Mouse (Mus musculus) natural killer cell, adult 2 months (primary cell): Measurements from ENCODE around the gene Arhgap23.

Experiments
- DNase-seq, 2 experiments: peaks; one replicate each; pipeline ENCODE4 v3.0.0; 2022; ENCODE audit warnings: low spot score in 2 of 2

Arhgap23 gene

DNA sequence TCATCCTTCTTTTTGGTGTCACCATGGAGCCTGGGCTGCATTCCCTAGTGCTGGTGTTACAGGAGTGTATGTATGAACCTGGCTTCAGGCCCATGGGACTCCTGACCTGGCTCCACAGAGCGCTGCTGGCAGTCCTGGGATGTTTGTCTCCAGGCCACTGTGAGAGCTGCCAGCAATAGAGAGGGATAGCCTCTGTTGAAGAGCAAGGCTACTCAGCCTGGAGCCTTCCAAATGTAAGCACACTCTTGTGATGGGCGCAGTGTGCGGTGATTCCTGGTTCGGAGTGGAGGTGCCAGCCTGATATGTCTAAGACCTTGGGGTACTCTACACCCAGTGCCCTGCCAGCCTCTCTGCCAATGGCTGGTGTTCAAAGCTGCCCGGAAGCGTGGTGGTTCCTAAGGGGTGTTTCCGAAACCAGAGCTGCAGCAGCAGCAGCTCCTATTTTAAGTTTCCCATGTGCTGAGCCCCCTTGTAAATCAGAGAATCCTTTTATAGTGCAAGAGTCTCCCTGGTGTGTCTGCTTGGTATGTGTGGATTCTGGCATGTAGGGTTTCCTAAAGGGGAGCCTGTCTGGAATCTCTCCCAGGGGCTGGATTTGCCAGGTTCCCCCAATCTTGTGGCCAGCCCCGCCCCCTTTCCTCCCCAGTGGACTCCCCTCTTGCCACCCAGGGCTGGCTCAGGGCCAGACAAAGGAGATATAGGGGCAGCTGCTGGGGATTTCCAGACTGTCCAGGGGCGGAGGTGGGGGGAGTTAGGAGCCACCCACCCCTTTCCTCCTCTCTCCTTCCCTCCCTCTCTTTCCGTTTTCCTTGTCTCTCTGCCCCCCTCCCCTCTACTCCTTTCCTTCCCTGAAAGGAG, 9.0 kb upstream of the Arhgap23 start:
- no peak for DNase-seq

GRCm38 (mm10) chr11:97407456-97407855, 7.9 kb upstream of the Arhgap23 start:
- DNase-seq: no peak

DNA sequence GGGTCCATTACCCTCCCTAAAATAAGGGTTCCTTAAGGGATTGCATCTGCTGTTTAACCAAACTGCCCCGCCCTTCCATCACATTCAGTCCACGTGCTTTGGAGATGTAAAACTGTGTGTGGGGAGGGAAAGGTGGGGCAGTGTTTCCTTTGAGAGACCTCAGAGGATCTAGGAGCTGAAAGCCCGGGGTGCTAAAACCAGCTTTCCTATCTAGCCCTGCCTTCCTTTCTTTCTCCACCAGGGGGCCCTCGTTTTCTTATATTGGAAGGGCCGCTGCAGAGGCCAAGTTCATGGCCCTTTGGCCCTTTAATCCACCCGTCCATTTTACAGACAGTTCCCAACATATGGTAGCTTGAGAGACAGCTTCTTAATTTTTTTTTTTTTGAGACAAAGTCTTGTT, 7.2 kb upstream of the Arhgap23 start:
- DNase-seq: peak; percentile 71 to 77

- DNase-seq: no peak
Observed at GRCm38 (mm10) chr11:97410958-97411357, 4.4 kb upstream of the Arhgap23 start.

DNA sequence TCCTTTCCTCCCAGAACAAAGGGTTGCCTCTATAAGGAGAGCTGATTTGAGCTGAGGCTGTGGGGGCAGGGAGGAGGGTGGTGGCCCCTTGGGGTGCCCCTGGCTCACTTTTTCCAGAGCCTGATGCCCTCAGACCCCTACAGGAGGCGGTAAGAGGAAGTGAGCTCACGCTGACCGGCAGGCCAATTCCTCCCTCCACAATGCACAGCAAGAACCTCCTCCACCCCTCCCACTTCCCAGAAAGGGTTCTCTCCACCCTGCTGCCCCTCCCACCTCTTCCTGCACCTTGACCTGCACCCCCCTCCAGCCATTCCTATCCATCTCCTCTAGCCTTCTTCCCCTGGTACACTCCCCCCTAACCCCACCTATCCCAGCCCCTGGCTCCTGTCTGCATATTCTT, 3.2 kb upstream of the Arhgap23 start:
- DNase-seq: no peak

- no peak for DNase-seq
Observed at GRCm38 (mm10) chr11:97412808-97413347, 2.5 kb upstream of the Arhgap23 start.

DNA sequence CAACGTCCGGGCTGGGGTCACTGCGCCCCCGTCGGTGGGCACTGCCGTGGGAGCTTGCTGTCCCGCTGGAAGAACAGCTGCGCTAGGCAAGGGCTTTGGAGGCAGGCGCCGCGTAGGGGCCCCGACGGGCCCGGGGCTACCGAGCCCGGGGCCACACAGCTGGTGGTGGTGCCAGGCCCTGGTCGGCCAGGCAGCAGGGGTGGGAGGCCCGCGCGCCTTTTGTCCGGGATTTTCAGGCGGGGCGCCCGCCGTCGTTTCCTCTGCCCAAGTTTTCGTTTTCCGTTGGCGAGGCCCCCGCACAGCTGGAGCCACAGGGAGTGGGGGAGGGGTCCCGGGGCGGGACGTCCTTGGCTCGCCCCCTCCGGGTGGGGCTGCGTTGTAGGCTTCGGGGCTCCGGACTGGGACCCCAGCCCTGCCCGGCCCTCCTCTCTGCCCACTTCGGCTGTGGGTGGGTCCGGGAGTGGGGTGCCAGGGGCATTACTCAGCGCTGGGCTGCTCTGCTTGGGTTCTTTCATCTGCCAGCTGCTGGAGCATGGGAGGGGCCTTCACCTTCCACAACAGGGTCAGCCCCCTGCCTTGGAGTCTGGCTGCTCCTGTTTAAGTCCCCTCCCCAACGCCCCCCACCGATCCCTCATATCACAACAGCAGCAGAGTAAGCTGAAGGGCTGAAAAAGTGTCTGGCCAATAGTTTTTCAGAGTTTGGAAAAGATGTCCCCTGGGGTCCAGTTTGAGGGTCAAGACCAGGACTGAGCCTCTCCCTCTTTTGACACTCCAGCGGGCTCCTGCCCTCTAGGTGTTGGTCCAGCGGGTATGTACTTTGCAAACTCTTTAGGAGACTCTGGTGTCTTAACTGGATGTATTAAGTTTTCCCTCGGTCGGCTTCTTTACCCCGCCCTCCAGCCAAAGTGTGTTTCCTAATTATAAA, 641 bp downstream of the Arhgap23 start:
- DNase-seq: no peak

GRCm38 (mm10) chr11:97416637-97417035, 1.3 kb downstream of the Arhgap23 start:
- DNase-seq: no peak

DNA sequence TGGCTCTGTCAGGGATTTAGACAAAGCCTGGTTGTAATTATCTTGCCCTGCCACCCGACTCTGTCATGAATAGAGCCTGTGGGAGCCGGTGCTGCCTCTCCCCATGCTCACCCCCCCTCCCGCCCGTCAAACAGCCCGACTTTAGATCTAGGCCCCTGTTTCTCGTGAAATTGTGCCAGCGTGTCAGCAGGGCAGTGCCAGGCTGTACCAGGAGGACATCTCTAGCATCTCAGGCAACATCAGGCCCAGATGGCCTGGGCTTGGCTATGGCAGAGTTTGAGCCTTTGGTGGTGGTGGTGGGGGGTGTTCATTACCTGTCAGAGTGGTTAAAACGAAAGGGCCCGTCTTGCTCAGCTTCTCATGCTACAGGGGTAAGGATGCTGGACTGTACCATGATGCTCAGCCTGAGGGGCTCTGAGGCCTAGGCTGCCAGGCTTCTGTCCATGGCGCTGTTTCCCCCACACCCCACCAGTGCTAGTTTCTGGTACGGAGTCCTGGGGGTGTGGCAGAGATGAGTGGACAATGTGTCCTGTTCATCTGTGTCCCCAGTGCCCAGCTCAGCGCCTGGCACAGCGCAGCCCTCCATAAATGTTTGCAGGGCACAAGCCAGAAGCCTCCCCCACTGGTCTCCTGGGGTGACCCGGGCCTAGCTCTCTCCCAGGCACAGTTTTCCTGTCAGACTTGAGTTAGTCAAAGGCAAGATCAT, 3.7 kb downstream of the Arhgap23 start:
- DNase-seq: no peak

DNA sequence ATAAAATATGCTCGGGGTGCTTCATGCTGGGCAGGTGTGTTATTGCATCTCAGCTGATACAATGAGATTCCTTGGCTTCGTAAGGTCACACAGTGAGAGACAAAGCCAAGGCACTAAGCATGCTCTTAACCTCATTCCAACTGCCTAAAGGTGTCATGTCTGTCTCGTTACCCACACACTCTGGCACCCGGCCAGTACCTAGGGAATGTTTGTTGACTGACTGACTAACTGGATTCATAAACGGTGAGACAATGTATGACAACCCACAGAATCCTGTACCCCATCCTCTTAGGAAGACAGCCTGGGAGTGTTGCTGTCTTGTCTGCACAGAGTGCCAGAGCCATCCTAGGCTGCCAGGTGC, 4.2 kb downstream of the Arhgap23 start:
- no peak for DNase-seq

DNA sequence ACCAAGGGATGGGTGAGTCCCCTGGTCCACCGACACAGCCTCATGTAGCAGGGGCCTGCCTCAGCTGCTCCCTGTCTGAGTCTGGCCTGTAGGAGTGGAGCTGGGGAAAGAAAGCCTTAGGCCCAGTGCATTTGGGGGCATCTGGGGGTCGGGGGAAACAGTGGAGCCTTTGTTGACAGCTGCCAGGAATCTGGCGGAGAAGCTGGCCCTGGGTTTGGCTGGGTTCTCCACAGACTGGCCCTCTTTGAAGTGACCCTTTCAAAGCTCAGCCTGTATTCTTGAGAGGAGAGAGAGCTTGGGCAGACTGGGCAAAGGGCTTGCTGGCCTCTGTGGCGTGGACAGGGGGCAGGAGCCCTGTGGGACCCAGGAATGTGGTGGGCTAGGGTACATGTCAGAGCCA, 7.2 kb downstream of the Arhgap23 start:
- DNase-seq: no peak

- DNase-seq: no peak
Observed at GRCm38 (mm10) chr11:97424092-97424692, 8.9 kb downstream of the Arhgap23 start.

GRCm38 (mm10) chr11:97424802-97425201, 9.5 kb downstream of the Arhgap23 start:
- no peak for DNase-seq

DNA sequence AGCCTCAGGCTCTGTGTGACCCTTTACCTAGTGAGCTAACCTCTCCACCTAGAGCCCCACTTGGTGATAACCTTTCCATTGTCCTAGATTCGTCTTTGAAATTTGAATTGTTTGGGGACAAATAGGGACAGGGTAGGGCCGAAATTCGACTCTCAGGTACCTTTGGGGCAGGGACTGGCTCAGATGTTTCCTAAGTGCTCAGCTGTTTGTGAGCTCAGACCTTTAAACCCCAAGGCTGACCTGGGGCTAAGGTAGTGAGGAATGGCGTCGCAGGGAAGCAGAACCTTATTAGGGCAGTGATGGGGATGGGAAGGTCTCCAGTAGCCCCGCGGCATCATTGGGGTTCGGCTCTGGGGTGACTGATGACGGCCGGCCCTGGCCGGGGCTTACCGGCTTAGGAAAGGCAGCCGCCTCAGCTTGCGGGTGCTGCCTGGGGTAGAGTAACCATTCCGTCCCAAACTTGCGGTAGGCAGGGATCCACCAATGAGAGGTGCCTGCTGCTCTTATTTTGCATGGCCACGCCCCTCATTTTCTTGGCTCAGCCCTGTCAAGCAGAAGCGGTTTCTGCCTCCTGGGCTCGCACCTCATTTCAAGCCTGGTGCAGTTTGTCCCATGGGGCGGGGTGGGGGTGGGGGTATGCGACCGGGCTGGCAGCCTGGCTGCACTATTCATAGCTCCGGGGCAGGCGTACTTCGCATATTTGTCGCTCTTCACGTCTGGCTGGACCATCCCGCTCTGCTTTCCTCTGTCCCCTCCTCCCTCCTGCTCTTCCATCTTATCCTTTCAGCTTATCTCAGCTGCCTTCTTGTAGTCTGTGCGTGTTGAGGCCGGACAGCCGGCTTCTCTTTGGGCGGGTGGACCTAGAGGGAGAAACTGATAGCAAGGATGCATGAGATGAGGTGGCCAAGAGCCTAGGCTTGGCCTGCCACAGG, 12.7 kb downstream of the Arhgap23 start:
- DNase-seq: peak in 1 of 2 experiments; percentile 51

GRCm38 (mm10) chr11:97428726-97429077, 13.4 kb downstream of the Arhgap23 start:
- DNase-seq: no peak

GRCm38 (mm10) chr11:97429615-97430014, 14.3 kb downstream of the Arhgap23 start:
- DNase-seq: no peak

- peak; percentile 65 to 72 for DNase-seq
Observed at GRCm38 (mm10) chr11:97432015-97432414, 16.7 kb downstream of the Arhgap23 start.

- DNase-seq: peak in 1 of 2 experiments; percentile 36
Observed at GRCm38 (mm10) chr11:97432983-97433539, 17.7 kb downstream of the Arhgap23 start.

DNA sequence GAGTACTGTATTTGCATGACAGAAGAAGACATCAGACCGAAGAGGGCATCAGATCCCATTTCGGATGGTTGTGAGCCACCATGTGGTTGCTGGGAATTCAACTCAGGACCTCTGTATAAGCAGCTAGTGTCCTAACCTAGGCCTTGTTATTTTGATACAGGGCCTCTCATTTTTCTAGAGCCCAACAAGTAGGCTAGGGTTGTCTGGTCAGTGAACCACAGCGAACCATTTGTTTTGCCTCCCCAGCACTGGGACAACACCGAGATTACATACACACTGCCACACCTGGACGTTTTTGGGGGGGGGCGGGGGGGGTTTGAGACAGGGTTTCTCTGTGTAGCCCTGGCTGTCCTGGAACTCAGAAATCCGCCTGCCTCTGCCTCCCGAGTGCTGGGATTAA, 18.8 kb downstream of the Arhgap23 start:
- no peak for DNase-seq
